Comparison of ENCODE assay signal across 8 mouse cellular contexts in genomic region chr11:85310713-85311574, GRCm38 (mm10). TPM values are rescaled to one million over a fixed set of nuclear protein-coding genes. Genes with fewer than 3 reads are reported as not detected.
DNase-seq lines count a peak whose midpoint lies in the region; ATAC-seq and TF ChIP-seq lines count a peak whose summit lies in the region.

Ppm1d (plus strand) TSS chr11:85311244.

- peaks cover 47% of the 10 kb centered on the region for H3K79me2 ChIP-seq in C2C12 (ENCODE audit: control insufficient read depth, insufficient read depth)
- peaks cover 13% of the 10 kb centered on the region; the same call in 1 of the 2 replicates for H3K79me2 ChIP-seq in liver, adult 2 months (ENCODE audit: control insufficient read depth, insufficient read depth, low read length)
- H3K79me2 ChIP-seq in myocyte (ENCODE audit: control insufficient read depth, insufficient read depth), result peaks cover 41% of the 10 kb centered on the region

- H3K4me3 ChIP-seq in C2C12 (ENCODE audit: insufficient read depth, poor library complexity, severe bottlenecking) (peak within 1 kb of the TSS; percentile 97), myocyte (peak within 1 kb of the TSS; percentile 88)
- peak within 1 kb of the TSS; percentile 70 for H3K4me3 ChIP-seq in erythroblast, embryonic 14.5 days (replicated peaks)
- H3K4me3 ChIP-seq in heart, embryonic 11.5 days (ENCODE audit: low read depth, low read length), result peak within 1 kb of the TSS; percentile 86
- H3K4me3 ChIP-seq in kidney, embryonic 16.5 days (ENCODE audit: low read length), result peak within 1 kb of the TSS; percentile 96
- peak within 1 kb of the TSS; percentile 87 for H3K4me3 ChIP-seq in liver, adult 2 months (ENCODE audit: insufficient read depth, low read depth, low read length)

- H3K9ac ChIP-seq in heart, embryonic 11.5 days (ENCODE audit: low read depth, low read length), result peak within 1 kb of the TSS; percentile 92
- H3K9ac ChIP-seq in kidney, embryonic 16.5 days (replicated peaks; ENCODE audit: low read length), result peak within 1 kb of the TSS; percentile 93
- peak within 1 kb of the TSS; percentile 90 for H3K9ac ChIP-seq in liver, adult 2 months (ENCODE audit: low read depth, low read length)

- under 1% methylated on average over 73 of the region's 78 CpGs for WGBS in heart, embryonic 11.5 days (ENCODE audit: insufficient replicate concordance)
- WGBS in kidney, embryonic 16.5 days, result under 1% methylated on average over 78 of the region's 78 CpGs
- under 1% methylated on average over 78 of the region's 78 CpGs for WGBS in liver, adult 2 months

- H3K27ac ChIP-seq in heart, embryonic 11.5 days (ENCODE audit: low read depth, low read length), result peak within 1 kb of the TSS; percentile 88
- peak within 1 kb of the TSS; percentile 94 for H3K27ac ChIP-seq in kidney, embryonic 16.5 days (ENCODE audit: low read length)
- H3K27ac ChIP-seq in liver, adult 2 months (replicated peaks; ENCODE audit: insufficient read depth, low read depth, low read length), result peak within 1 kb of the TSS; percentile 78

- peak within 1 kb of the TSS; percentile 90 for H3K4me2 ChIP-seq in heart, embryonic 11.5 days
- peak within 1 kb of the TSS; percentile 89 for H3K4me2 ChIP-seq in kidney, embryonic 16.5 days (replicated peaks; ENCODE audit: low read depth, low read length)
- H3K4me2 ChIP-seq in myocyte (ENCODE audit: low read depth), result peak within 1 kb of the TSS; percentile 94

- peaks cover 4% of the 10 kb centered on the region for H3K9me3 ChIP-seq in erythroblast, embryonic 14.5 days (ENCODE audit: control insufficient read depth, low read length)
- H3K9me3 ChIP-seq in heart, embryonic 11.5 days (replicated peaks; ENCODE audit: control insufficient read depth, low read length), result no peaks in the 10 kb centered on the region
- H3K9me3 ChIP-seq in kidney, embryonic 16.5 days (ENCODE audit: low read length), result no peaks in the 10 kb centered on the region

- H3ac ChIP-seq in C2C12 (ENCODE audit: control insufficient read depth, insufficient read length, low read depth), result peak within 1 kb of the TSS; percentile 88
- H3ac ChIP-seq in myocyte (ENCODE audit: control insufficient read depth, insufficient read length), result peak within 1 kb of the TSS; percentile 73

- peak; percentile 65; the same call in 1 of the 2 replicates for TF ChIP-seq POLR2A in brain, embryonic 14.5 days (IDR thresholded peaks at IDR 0.05; ENCODE audit: borderline replicate concordance, extremely low read depth, insufficient read depth, insufficient read length, poor library complexity, severe bottlenecking)
- peak; percentile 68; the same call in 1 of the 2 replicates for TF ChIP-seq POLR2A in liver, adult 2 months (IDR thresholded peaks at IDR 0.05; ENCODE audit: extremely low read depth, insufficient read depth, low read length)
- TF ChIP-seq POLR2A in myocyte (IDR thresholded peaks at IDR 0.05; ENCODE audit: insufficient read length, low read depth), result peak; percentile 78

- peaks cover 41% of the 10 kb centered on the region for H3K4me1 ChIP-seq in erythroblast, embryonic 14.5 days (ENCODE audit: control insufficient read depth)
- H3K4me1 ChIP-seq in heart, embryonic 11.5 days (ENCODE audit: control insufficient read depth, insufficient read depth, low read length), result peaks cover 20% of the 10 kb centered on the region; the same call in 1 of the 2 replicates
- H3K4me1 ChIP-seq in kidney, embryonic 16.5 days (ENCODE audit: insufficient read depth, low read length), result peaks cover 22% of the 10 kb centered on the region
- peaks cover 9% of the 10 kb centered on the region; the same call in 1 of the 2 replicates for H3K4me1 ChIP-seq in liver, adult 2 months (ENCODE audit: control insufficient read depth, insufficient read depth, low read length)

- no peak for TF ChIP-seq CTCF in C2C12 (IDR thresholded peaks at IDR 0.05; ENCODE audit: control insufficient read depth, insufficient read depth, insufficient read length)
- no peak for TF ChIP-seq CTCF in brain, embryonic 14.5 days (IDR thresholded peaks at IDR 0.05; ENCODE audit: borderline replicate concordance, extremely low read depth, insufficient read depth, insufficient read length)
- TF ChIP-seq CTCF in liver, adult 2 months (IDR thresholded peaks at IDR 0.05; ENCODE audit: low read depth, low read length), result no peak

- H3K36me3 ChIP-seq in C2C12 (ENCODE audit: control insufficient read depth, insufficient read depth), result peaks cover 10% of the 10 kb centered on the region
- H3K36me3 ChIP-seq in erythroblast, embryonic 14.5 days (ENCODE audit: control insufficient read depth), result peaks cover 32% of the 10 kb centered on the region
- H3K36me3 ChIP-seq in heart, embryonic 11.5 days (ENCODE audit: control insufficient read depth, insufficient read depth, low read length), result peaks cover 7% of the 10 kb centered on the region
- H3K36me3 ChIP-seq in kidney, embryonic 16.5 days (ENCODE audit: insufficient read depth, low read length), result peaks cover 4% of the 10 kb centered on the region; the same call in 1 of the 2 replicates
- no peaks in the 10 kb centered on the region; the same call in 1 of the 2 replicates for H3K36me3 ChIP-seq in liver, adult 2 months (ENCODE audit: control insufficient read depth, insufficient read depth, low read length)
- no peaks in the 10 kb centered on the region for H3K36me3 ChIP-seq in myocyte (ENCODE audit: control insufficient read depth, insufficient read depth)
- peaks cover 1% of the 10 kb centered on the region; the same call in 1 of the 2 replicates for H3K36me3 ChIP-seq in splenic B cell, adult 2 months (ENCODE audit: control insufficient read depth, insufficient read depth, low read length, poor library complexity, severe bottlenecking)

- H3K79me3 ChIP-seq in C2C12 (ENCODE audit: low read depth), result peaks cover 40% of the 10 kb centered on the region

- no peaks in the 10 kb centered on the region for H3K27me3 ChIP-seq in C2C12 (ENCODE audit: control insufficient read depth, insufficient read depth, insufficient read length)
- no peaks in the 10 kb centered on the region; the same call in 1 of the 2 replicates for H3K27me3 ChIP-seq in erythroblast, embryonic 14.5 days (ENCODE audit: control insufficient read depth)
- no peaks in the 10 kb centered on the region for H3K27me3 ChIP-seq in heart, embryonic 11.5 days (ENCODE audit: control insufficient read depth, insufficient read depth, low read length)
- H3K27me3 ChIP-seq in kidney, embryonic 16.5 days (ENCODE audit: insufficient read depth, low read length), result no peaks in the 10 kb centered on the region
- no peaks in the 10 kb centered on the region for H3K27me3 ChIP-seq in liver, adult 2 months (ENCODE audit: control insufficient read depth, insufficient read depth, low read length)
- no peaks in the 10 kb centered on the region for H3K27me3 ChIP-seq in myocyte (ENCODE audit: control insufficient read depth, insufficient read depth, insufficient read length)
- H3K27me3 ChIP-seq in splenic B cell, adult 2 months (ENCODE audit: control insufficient read depth, insufficient read depth, low read length, poor library complexity, severe bottlenecking), result no peaks in the 10 kb centered on the region

- DNase-seq in brain, embryonic 14.5 days (ENCODE audit: low read depth), result peak; percentile 100
- DNase-seq in liver, adult 2 months (ENCODE audit: extremely low read depth, low read depth, low spot score), result peak; percentile 90
- DNase-seq in splenic B cell, adult 2 months (ENCODE audit: low read depth, low spot score), result peak; percentile 100

- ATAC-seq in heart, embryonic 11.5 days (replicated peaks; ENCODE audit: insufficient number of reproducible peaks, low FRiP score, low TSS enrichment), result peak; percentile 92
- peak; percentile 94 for ATAC-seq in kidney, embryonic 16.5 days (ENCODE audit: low FRiP score, low TSS enrichment)

TF ChIP-seq in C2C12, 6 proteins besides CTCF, POLR2A, EP300 and RAD21:
- no peak for TF ChIP-seq USF1 (IDR thresholded peaks at IDR 0.05; ENCODE audit: low read depth)
- peak; percentile 46 for TF ChIP-seq MAX (IDR thresholded peaks at IDR 0.05)

TF ChIP-seq in myocyte, 11 proteins besides CTCF, POLR2A, EP300 and RAD21:
- TF ChIP-seq MAX (IDR thresholded peaks at IDR 0.05; ENCODE audit: low read depth) (no peak), TCF12 (IDR thresholded peaks at IDR 0.05; ENCODE audit: insufficient read depth, poor library complexity, severe bottlenecking) (no peak), E2F4 (IDR thresholded peaks at IDR 0.05; ENCODE audit: insufficient read depth) (peak; percentile 26), MYOD1 (IDR thresholded peaks at IDR 0.05; ENCODE audit: control insufficient read depth in 1 of 3, insufficient read length in 2 of 3, low read depth in 2 of 3) (peak in 1 of 3 experiments; percentile 18), POLR2AphosphoS2 (IDR thresholded peaks at IDR 0.05; ENCODE audit: insufficient read length, low read depth) (peak; percentile 79), REST (IDR thresholded peaks at IDR 0.05; ENCODE audit: insufficient read depth, insufficient read length) (no peak)

RNA-seq across cellular contexts. Expression of gene Ppm1d, which starts in this region (rescaled TPM):
- 7.5 TPM for polyA plus RNA-seq in C2C12 (2012; fragmentation: generic; extraction: Trizol)
- 19.6 and 20.4 TPM in 2 replicates for polyA plus RNA-seq in brain, embryonic 14.5 days (2012; rRNA removed)
- polyA plus RNA-seq in erythroblast, embryonic 14.5 days (2012), result 3.4 and 5.9 TPM in 2 replicates
- polyA plus RNA-seq in heart, embryonic 11.5 days (2014; fragmentation: Nextera tagmentation; extraction: Ambion mirVana), result 15.6 and 16.0 TPM in 2 replicates
- polyA plus RNA-seq in kidney, embryonic 16.5 days (2015; fragmentation: Nextera tagmentation; extraction: Ambion mirVana), result 14.5 and 17.8 TPM in 2 replicates
- 2.8 and 3.1 TPM in 2 replicates for total RNA-seq in liver, adult 2 months (2014; rRNA removed)
- polyA plus RNA-seq in liver, adult 2 months (2012; rRNA removed), result 1.5 and 1.7 TPM in 2 replicates
- 6.1 TPM for polyA plus RNA-seq in myocyte (2012; fragmentation: generic; extraction: Trizol)

Comparison
In these comparisons a context has a peak if more than half of its experiments do, and no peak if none do; other contexts are left out.
1. Peak in every context shown above with its lines: DNase-seq, ATAC-seq, H3K4me3 ChIP-seq and H3K27ac ChIP-seq.